Mouse (Mus musculus): ENCODE data around the gene Slc22a13. TPM values are rescaled to one million over a fixed set of nuclear protein-coding genes. Genes with fewer than 3 reads are reported as not detected.
A peak's percentile ranks its signal among the peaks of the same experiment; 100 is the strongest.

Gene Slc22a13
- polyA plus RNA-seq, 1 experiment from 2014 or later, result 0.12 TPM

DNA sequence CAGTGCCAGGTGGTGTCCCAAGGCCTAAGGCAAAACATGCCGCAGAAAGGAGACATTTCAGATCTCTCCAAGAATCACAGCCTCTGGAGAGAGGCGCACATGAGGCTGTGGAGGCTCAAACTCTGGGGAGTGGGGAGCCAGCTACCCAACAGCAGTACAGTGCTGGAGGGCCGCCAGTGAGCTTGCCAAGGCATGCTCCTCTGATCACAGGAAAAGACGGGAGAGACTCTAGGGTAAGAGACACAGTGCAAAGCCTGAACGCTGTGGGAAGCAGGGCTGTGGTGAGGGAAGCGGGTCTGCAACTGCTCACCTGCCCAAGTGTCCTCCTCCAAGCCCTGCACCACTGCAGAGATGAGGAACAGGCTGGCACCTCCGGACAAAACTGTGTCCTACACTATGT is 53.1 kb downstream of the Slc22a13 start:
- 0 out of 2 replicates have a peak overlapping the region, but pooled peaks have one; percentile 43 for H3K4me3 ChIP-seq (replicated peaks; ENCODE audit: low read depth, low read length)
- no peaks in the 10 kb centered on the region for H3K36me3 ChIP-seq (ENCODE audit: control insufficient read depth, insufficient read depth, low read length)
- DNase-seq, result no peak

DNA sequence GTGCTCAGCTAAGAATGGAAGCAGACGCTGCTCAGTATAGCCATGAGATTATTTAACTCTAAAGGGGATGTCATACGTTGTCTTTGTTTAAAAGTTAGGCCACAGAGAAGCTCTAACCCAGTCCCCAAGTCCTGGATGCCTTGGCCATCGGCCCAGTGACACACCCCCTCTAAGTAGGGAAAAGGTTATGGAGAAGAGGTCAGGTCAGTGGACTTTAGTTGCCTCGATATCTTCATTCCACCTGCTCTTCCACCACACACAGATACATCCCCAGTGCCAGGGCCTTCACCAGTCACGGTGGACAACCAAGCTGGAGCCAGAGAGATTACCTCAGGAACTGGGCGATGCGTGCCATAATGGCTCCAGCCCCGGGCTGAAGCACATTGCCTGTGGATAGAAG is 53.5 kb downstream of the Slc22a13 start:
- no peaks in the 10 kb centered on the region for H3K36me3 ChIP-seq (ENCODE audit: control insufficient read depth, insufficient read depth, low read length)
- H3K27me3 ChIP-seq (ENCODE audit: control insufficient read depth, insufficient read depth, low read length), result peaks cover 5% of the 10 kb centered on the region; the same call in 1 of the 2 replicates
- 84% methylated on average over 8 of the region's 8 CpGs for WGBS
- no peak overlapping the region for H3K9ac ChIP-seq (replicated peaks; ENCODE audit: low read length)
- ATAC-seq (ENCODE audit: low FRiP score, low TSS enrichment) (no peak), DNase-seq (no peak)
- no peaks in the 10 kb centered on the region for H3K4me1 ChIP-seq (ENCODE audit: control insufficient read depth, insufficient read depth, low read length)
- no peak overlapping the region for H3K4me2 ChIP-seq (ENCODE audit: low read length)
- H3K9me3 ChIP-seq (ENCODE audit: control insufficient read depth, low read length), result no peaks in the 10 kb centered on the region
- H3K27ac ChIP-seq (replicated peaks; ENCODE audit: low read depth, low read length), result no peak overlapping the region
- no peak overlapping the region for H3K4me3 ChIP-seq (replicated peaks; ENCODE audit: low read depth, low read length)

More for the DNA sequence above, 53.1 kb downstream of the Slc22a13 start:
- Histone ChIP-seq H3K9me3 (ENCODE audit: control insufficient read depth, low read length) (no peaks in the 10 kb centered on the region), H3K27ac (replicated peaks; ENCODE audit: low read depth, low read length) (no peak overlapping the region), H3K4me1 (ENCODE audit: control insufficient read depth, insufficient read depth, low read length) (no peaks in the 10 kb centered on the region), H3K27me3 (ENCODE audit: control insufficient read depth, insufficient read depth, low read length) (peaks cover 5% of the 10 kb centered on the region; the same call in 1 of the 2 replicates), H3K4me2 (ENCODE audit: low read length) (no peak overlapping the region), H3K9ac (replicated peaks; ENCODE audit: low read length) (no peak overlapping the region)
- 62% methylated on average over 7 of the region's 7 CpGs for WGBS
- ATAC-seq (ENCODE audit: low FRiP score, low TSS enrichment), result no peak

DNA sequence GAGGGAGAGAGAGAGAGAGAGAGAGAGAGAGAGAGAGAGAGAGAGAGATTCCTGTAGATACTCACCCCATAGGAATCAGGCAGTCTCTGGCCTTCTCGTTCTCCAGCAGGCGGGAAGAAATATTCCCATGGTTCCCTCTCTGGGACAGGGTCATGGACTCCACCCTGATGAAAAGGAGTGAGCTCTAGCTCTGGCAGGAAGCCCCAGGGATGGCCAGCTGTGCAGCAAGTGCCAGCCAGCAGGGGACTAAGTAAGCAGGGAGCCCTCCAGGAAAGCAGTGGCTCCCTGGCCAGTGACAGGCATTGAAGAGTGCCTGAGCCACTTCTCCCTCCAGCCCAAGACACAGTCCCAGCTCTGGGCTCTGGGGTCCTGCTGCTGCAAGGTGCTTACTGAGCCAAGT is 57.1 kb downstream of the Slc22a13 start:
- Histone ChIP-seq H3K27ac (replicated peaks; ENCODE audit: low read depth, low read length) (no peak overlapping the region), H3K4me1 (ENCODE audit: control insufficient read depth, insufficient read depth, low read length) (no peaks in the 10 kb centered on the region), H3K27me3 (ENCODE audit: control insufficient read depth, insufficient read depth, low read length) (peaks cover 5% of the 10 kb centered on the region; the same call in 1 of the 2 replicates), H3K36me3 (ENCODE audit: control insufficient read depth, insufficient read depth, low read length) (no peaks in the 10 kb centered on the region), H3K4me3 (replicated peaks; ENCODE audit: low read depth, low read length) (no peak overlapping the region), H3K9me3 (ENCODE audit: control insufficient read depth, low read length) (no peaks in the 10 kb centered on the region), H3K4me2 (ENCODE audit: low read length) (no peak overlapping the region), H3K9ac (replicated peaks; ENCODE audit: low read length) (no peak overlapping the region)
- DNase-seq, result no peak
- 84% methylated on average over 2 of the region's 2 CpGs for WGBS
- no peak for ATAC-seq (ENCODE audit: low FRiP score, low TSS enrichment)

DNA sequence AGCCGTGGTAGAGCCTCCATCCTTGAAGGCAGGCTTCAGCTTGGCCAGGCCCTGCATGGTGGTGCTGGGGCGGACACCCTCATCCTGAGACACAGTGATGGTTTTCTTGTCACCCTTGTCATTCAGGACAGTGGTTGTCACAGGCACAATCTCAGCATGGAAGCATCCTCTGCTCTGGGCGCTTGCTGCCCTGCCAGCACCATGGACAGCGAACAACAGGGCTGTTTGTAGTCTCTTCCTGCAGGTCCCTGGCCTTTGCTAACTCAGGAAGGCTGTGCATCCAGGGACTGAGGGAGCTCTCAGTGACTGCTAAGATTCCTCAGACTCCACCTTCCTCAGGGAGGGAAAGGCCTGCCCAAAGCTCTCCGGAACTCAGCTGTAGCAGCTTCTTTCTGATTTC is 59.3 kb downstream of the Slc22a13 start:
- H3K9me3 ChIP-seq (ENCODE audit: control insufficient read depth, low read length), result no peaks in the 10 kb centered on the region
- H3K27me3 ChIP-seq (ENCODE audit: control insufficient read depth, insufficient read depth, low read length), result no peaks in the 10 kb centered on the region
- ATAC-seq (ENCODE audit: low FRiP score, low TSS enrichment), result no peak
- no peak overlapping the region for H3K4me3 ChIP-seq (replicated peaks; ENCODE audit: low read depth, low read length)
- peak; percentile 45 for DNase-seq
- WGBS, result 25% methylated on average over 5 of the region's 5 CpGs
- H3K9ac ChIP-seq (replicated peaks; ENCODE audit: low read length), result no peak overlapping the region
- no peaks in the 10 kb centered on the region for H3K4me1 ChIP-seq (ENCODE audit: control insufficient read depth, insufficient read depth, low read length)
- no peak overlapping the region for H3K27ac ChIP-seq (replicated peaks; ENCODE audit: low read depth, low read length)
- no peaks in the 10 kb centered on the region for H3K36me3 ChIP-seq (ENCODE audit: control insufficient read depth, insufficient read depth, low read length)
- no peak overlapping the region for H3K4me2 ChIP-seq (ENCODE audit: low read length)

DNA sequence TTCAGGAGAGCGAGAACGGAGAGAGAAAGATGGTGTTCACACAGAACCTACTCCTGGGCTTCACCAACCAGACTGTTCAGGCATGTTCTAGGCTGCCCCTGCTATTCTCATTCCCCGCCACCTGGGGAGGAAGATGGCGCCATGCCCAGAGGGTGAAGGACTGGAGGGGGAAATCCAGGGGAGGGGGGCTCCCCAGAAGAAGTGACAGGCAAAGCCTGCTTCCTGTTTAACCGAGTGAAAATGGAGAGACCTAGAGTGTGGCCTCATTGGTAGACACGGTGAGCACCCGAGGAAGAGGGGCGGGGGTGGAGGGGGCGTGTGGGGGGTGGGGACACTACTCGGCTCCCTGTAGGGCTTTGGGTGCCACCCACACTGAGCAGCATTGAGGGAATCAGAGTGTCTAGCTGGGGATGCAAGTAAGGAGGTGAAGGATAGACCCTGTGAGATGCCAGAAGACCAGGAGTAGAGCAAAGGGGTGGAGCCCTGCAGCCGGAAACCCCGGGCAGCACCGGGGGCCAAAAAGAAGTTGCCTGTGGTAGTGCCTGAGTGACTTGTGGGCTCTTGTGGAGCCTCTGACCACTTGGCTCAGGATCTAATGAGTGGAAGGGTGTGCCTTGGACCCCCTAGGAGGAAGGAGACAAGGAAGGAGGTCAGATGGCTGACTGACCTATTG is 62.7 kb downstream of the Slc22a13 start:
- WGBS, result 84% methylated on average over 13 of the region's 13 CpGs
- ATAC-seq (ENCODE audit: low FRiP score, low TSS enrichment), result no peak

DNA sequence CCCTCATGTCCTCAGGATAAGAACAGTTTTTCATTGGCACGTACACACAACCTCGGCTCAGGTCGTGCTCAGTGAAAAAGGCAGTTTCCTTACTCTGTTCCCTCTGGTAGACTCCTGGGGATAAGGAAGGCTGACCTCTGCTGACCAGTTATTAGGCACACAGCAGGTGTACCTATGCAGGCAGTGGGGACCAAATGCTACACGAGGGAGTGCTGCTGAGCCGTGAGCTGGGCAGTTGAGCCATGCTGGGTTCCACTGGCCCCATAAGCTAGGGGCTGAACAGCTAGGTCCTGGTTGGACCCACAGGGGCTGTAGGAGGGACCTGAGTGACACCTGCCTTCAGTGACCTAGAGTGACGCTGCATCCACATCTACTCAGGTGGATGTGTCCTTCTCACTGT is 63.3 kb downstream of the Slc22a13 start:
- DNase-seq, result no peak

More for the DNA sequence above, 62.7 kb downstream of the Slc22a13 start:
- no peaks in the 10 kb centered on the region for H3K27me3 ChIP-seq (ENCODE audit: control insufficient read depth, insufficient read depth, low read length)
- no peak overlapping the region for H3K27ac ChIP-seq (replicated peaks; ENCODE audit: low read depth, low read length)
- no peak for DNase-seq
- H3K4me2 ChIP-seq (ENCODE audit: low read length), result no peak overlapping the region
- H3K36me3 ChIP-seq (ENCODE audit: control insufficient read depth, insufficient read depth, low read length), result no peaks in the 10 kb centered on the region
- H3K9ac ChIP-seq (replicated peaks; ENCODE audit: low read length), result no peak overlapping the region
- no peaks in the 10 kb centered on the region for H3K9me3 ChIP-seq (ENCODE audit: control insufficient read depth, low read length)
- no peaks in the 10 kb centered on the region for H3K4me1 ChIP-seq (ENCODE audit: control insufficient read depth, insufficient read depth, low read length)
- H3K4me3 ChIP-seq (replicated peaks; ENCODE audit: low read depth, low read length), result no peak overlapping the region

DNA sequence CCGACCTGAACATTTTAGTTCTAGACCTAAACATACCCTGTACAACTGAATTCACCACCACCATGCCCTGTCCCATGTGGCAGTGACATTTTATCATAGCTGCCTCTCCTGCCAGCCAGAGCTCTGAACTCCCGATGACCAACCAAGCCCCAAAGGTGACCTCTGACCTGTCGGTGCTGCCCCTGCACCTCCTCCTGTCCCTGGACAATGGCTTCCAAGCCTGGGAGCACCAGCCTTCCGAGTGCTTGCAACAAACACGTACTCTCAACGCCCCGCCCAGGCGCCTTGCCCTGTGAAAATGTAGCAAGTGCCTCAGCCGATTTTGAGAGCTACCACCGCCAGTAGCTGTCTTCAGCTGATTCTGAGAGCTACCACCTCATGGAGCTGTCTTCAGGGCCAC is 63.8 kb downstream of the Slc22a13 start:
- Histone ChIP-seq H3K9me3 (ENCODE audit: control insufficient read depth, low read length) (no peaks in the 10 kb centered on the region), H3K9ac (replicated peaks; ENCODE audit: low read length) (no peak overlapping the region), H3K4me1 (ENCODE audit: control insufficient read depth, insufficient read depth, low read length) (no peaks in the 10 kb centered on the region), H3K27ac (replicated peaks; ENCODE audit: low read depth, low read length) (no peak overlapping the region), H3K4me3 (replicated peaks; ENCODE audit: low read depth, low read length) (no peak overlapping the region), H3K4me2 (ENCODE audit: low read length) (no peak overlapping the region), H3K27me3 (ENCODE audit: control insufficient read depth, insufficient read depth, low read length) (no peaks in the 10 kb centered on the region), H3K36me3 (ENCODE audit: control insufficient read depth, insufficient read depth, low read length) (no peaks in the 10 kb centered on the region)
- WGBS, result 38% methylated on average over 10 of the region's 10 CpGs
- ATAC-seq (ENCODE audit: low FRiP score, low TSS enrichment) (no peak), DNase-seq (no peak)

More for the DNA sequence above, 63.3 kb downstream of the Slc22a13 start:
- Histone ChIP-seq H3K36me3 (ENCODE audit: control insufficient read depth, insufficient read depth, low read length) (no peaks in the 10 kb centered on the region), H3K4me1 (ENCODE audit: control insufficient read depth, insufficient read depth, low read length) (no peaks in the 10 kb centered on the region), H3K9ac (replicated peaks; ENCODE audit: low read length) (no peak overlapping the region), H3K4me3 (replicated peaks; ENCODE audit: low read depth, low read length) (no peak overlapping the region), H3K9me3 (ENCODE audit: control insufficient read depth, low read length) (no peaks in the 10 kb centered on the region), H3K27me3 (ENCODE audit: control insufficient read depth, insufficient read depth, low read length) (no peaks in the 10 kb centered on the region), H3K27ac (replicated peaks; ENCODE audit: low read depth, low read length) (no peak overlapping the region), H3K4me2 (ENCODE audit: low read length) (no peak overlapping the region)
- WGBS, result 53% methylated on average over 6 of the region's 6 CpGs
- no peak for ATAC-seq (ENCODE audit: low FRiP score, low TSS enrichment)

DNA sequence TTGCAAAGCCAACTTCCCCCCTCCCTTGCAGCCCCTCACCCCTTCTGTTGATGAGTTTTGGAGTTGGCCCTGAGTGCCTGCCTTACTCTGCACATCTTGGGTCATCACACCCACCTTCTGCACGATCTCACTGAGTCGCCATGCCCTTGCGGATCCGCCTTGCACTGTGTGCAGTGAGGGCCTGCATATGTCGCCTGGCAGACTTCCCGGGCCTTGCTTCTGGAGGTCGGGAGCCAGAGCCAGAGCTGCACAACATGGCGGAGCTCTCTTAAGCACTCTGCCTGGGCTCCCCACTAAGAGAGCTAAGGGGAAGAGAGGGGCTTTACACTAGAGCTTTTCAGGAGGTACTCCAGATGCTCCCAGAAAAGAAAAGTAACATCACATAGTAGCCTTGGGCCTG is 64.2 kb downstream of the Slc22a13 start:
- H3K27ac ChIP-seq (replicated peaks; ENCODE audit: low read depth, low read length), result no peak overlapping the region
- H3K4me1 ChIP-seq (ENCODE audit: control insufficient read depth, insufficient read depth, low read length), result no peaks in the 10 kb centered on the region
- peak; percentile 8 for DNase-seq
- no peaks in the 10 kb centered on the region for H3K36me3 ChIP-seq (ENCODE audit: control insufficient read depth, insufficient read depth, low read length)
- no peaks in the 10 kb centered on the region for H3K27me3 ChIP-seq (ENCODE audit: control insufficient read depth, insufficient read depth, low read length)
- no peak overlapping the region for H3K9ac ChIP-seq (replicated peaks; ENCODE audit: low read length)
- no peak for ATAC-seq (ENCODE audit: low FRiP score, low TSS enrichment)
- H3K4me2 ChIP-seq (ENCODE audit: low read length), result no peak overlapping the region
- no peak overlapping the region for H3K4me3 ChIP-seq (replicated peaks; ENCODE audit: low read depth, low read length)
- 82% methylated on average over 8 of the region's 8 CpGs for whole genome bisulfite sequencing
- H3K9me3 ChIP-seq (ENCODE audit: control insufficient read depth, low read length), result no peaks in the 10 kb centered on the region

DNA sequence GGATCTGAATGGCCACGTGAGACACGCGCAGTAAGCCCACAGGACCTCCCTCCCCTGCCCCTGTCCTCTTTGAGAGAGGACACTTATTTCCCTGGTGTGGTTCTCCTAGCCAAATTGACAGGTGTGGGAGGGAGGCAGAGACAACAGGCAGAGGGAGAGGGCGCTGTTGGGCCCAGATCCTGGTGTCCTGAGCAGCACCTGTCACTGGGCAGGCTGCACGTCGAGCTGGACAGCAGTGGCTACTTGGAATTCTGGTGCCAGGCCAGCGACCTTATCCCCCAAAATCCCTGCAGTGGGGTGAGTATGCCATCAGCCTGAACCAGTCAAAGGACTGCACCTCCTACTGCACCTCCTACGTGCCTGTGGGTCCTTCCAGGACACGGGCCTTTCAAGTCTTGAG is 65.5 kb downstream of the Slc22a13 start:
- no peak overlapping the region for H3K4me2 ChIP-seq (ENCODE audit: low read length)
- 74% methylated on average over 9 of the region's 9 CpGs for WGBS
- DNase-seq (no peak), ATAC-seq (ENCODE audit: low FRiP score, low TSS enrichment) (no peak)
- H3K36me3 ChIP-seq (ENCODE audit: control insufficient read depth, insufficient read depth, low read length), result no peaks in the 10 kb centered on the region
- H3K27ac ChIP-seq (replicated peaks; ENCODE audit: low read depth, low read length), result no peak overlapping the region
- no peak overlapping the region for H3K9ac ChIP-seq (replicated peaks; ENCODE audit: low read length)
- H3K4me1 ChIP-seq (ENCODE audit: control insufficient read depth, insufficient read depth, low read length), result no peaks in the 10 kb centered on the region
- no peaks in the 10 kb centered on the region for H3K27me3 ChIP-seq (ENCODE audit: control insufficient read depth, insufficient read depth, low read length)
- H3K4me3 ChIP-seq (replicated peaks; ENCODE audit: low read depth, low read length), result no peak overlapping the region
- H3K9me3 ChIP-seq (ENCODE audit: control insufficient read depth, low read length), result no peaks in the 10 kb centered on the region
